Mouse (Mus musculus): Measurements from ENCODE around the gene Lrrc75a. TPM values are rescaled to one million over a fixed set of nuclear protein-coding genes. Genes with fewer than 3 reads are reported as not detected.

Lrrc75a gene
- polyA plus RNA-seq, 1 experiment from 2014 or later, result 20.6 TPM

Other genes with a start within 250 kb of the Lrrc75a start
- 12.5 and 13.7 TPM in 2 replicates for gene Pigl, start 190.1 kb downstream of the Lrrc75a start, polyA plus RNA-seq (2014; fragmentation: Nextera tagmentation; extraction: Ambion mirVana)
- gene Ncor1, start 190.0 kb downstream of the Lrrc75a start, polyA plus RNA-seq (2014; fragmentation: Nextera tagmentation; extraction: Ambion mirVana), result 170 and 185 TPM in 2 replicates
- gene Cenpv, start 109.3 kb downstream of the Lrrc75a start, polyA plus RNA-seq (2014; fragmentation: Nextera tagmentation; extraction: Ambion mirVana), result 47.8 and 53.8 TPM in 2 replicates
- gene Ubb, start 97.4 kb downstream of the Lrrc75a start, polyA plus RNA-seq (2014; fragmentation: Nextera tagmentation; extraction: Ambion mirVana), result 3,696 and 3,837 TPM in 2 replicates
- 0.69 and 1.4 TPM in 2 replicates for gene Trpv2, start 74.0 kb downstream of the Lrrc75a start, polyA plus RNA-seq (2014; fragmentation: Nextera tagmentation; extraction: Ambion mirVana)
- 54.1 and 60.7 TPM in 2 replicates for gene Mmgt2, start 141 bp upstream of the Lrrc75a start, polyA plus RNA-seq (2014; fragmentation: Nextera tagmentation; extraction: Ambion mirVana)
- 13.1 and 16.3 TPM in 2 replicates for gene Zfp287, start 83.4 kb upstream of the Lrrc75a start, polyA plus RNA-seq (2014; fragmentation: Nextera tagmentation; extraction: Ambion mirVana)
- gene Gm10428, start 104.6 kb upstream of the Lrrc75a start, polyA plus RNA-seq (2014; fragmentation: Nextera tagmentation; extraction: Ambion mirVana), result 0.99 TPM in 1 of 2 replicates, not detected in the other
- 33.8 and 36.1 TPM in 2 replicates for gene Zfp286, start 140.9 kb upstream of the Lrrc75a start, polyA plus RNA-seq (2014; fragmentation: Nextera tagmentation; extraction: Ambion mirVana)
- gene Trim16, start 171.7 kb upstream of the Lrrc75a start, polyA plus RNA-seq (2014; fragmentation: Nextera tagmentation; extraction: Ambion mirVana), result 4.3 and 4.8 TPM in 2 replicates
- gene Fbxw10, start 198.5 kb upstream of the Lrrc75a start, polyA plus RNA-seq (2014; fragmentation: Nextera tagmentation; extraction: Ambion mirVana), result 0.67 and 0.91 TPM in 2 replicates
- 40.5 and 43.7 TPM in 2 replicates for gene Tvp23b, start 230.9 kb upstream of the Lrrc75a start, polyA plus RNA-seq (2014; fragmentation: Nextera tagmentation; extraction: Ambion mirVana)